Mouse (Mus musculus) stomach, embryonic 15.5 days (tissue): ENCODE measurements around the gene Arcn1. TPM values are rescaled to one million over a fixed set of nuclear protein-coding genes. Genes with fewer than 3 reads are reported as not detected.

Experiments
- ATAC-seq: fragments of 200-750 bp; cut with Nextera tagmentation; 2 replicates; pipeline ENCODE4 v1.8.0; 2017; ENCODE audit warnings: low read depth, moderate number of reproducible peaks, moderate TSS enrichment; ENCODE audit not compliant: insufficient read depth, low FRiP score
- H3K27ac ChIP-seq: fragments of 300-500 bp; sonication (generic); 2 replicates; pipeline ENCODE4 v1.5.1; 2015; ENCODE audit warnings: mild to moderate bottlenecking, inconsistent platforms
- H3K27me3 ChIP-seq: fragments of 300-500 bp; sonication (generic); replicated peaks from 2 replicates; pipeline ENCODE4 v1.6.1; 2015; ENCODE audit warnings: inconsistent platforms
- H3K36me3 ChIP-seq: fragments of 300-500 bp; sonication (generic); 2 replicates; pipeline ENCODE4 v1.6.1; 2015; ENCODE audit warnings: inconsistent platforms
- H3K4me1 ChIP-seq: fragments of 300-500 bp; sonication (generic); 2 replicates; pipeline ENCODE4 v1.6.1; 2015; ENCODE audit warnings: inconsistent platforms
- H3K4me2 ChIP-seq: fragments of 300-500 bp; sonication (generic); 2 replicates; pipeline ENCODE4 v1.6.1; 2015; ENCODE audit warnings: mild to moderate bottlenecking, inconsistent platforms
- H3K4me3 ChIP-seq: fragments of 300-500 bp; sonication (generic); replicated peaks from 2 replicates; pipeline ENCODE4 v1.5.1; 2015; ENCODE audit warnings: inconsistent platforms
- H3K9ac ChIP-seq: fragments of 300-500 bp; sonication (generic); 2 replicates; pipeline ENCODE4 v1.6.1; 2015; ENCODE audit warnings: inconsistent platforms
- H3K9me3 ChIP-seq: fragments of 300-500 bp; sonication (generic); 2 replicates; pipeline ENCODE4 v1.6.1; 2016; ENCODE audit warnings: inconsistent platforms
- WGBS: fragments of 180-500 bp; shearing (Covaris S2); methylation state at CpG from one replicate; pipeline ENCODE4 v1.1.7; 2015; 5-methylcytosine and 5-hydroxymethylcytosine counted together
- polyA plus RNA-seq: library from polyadenylated mRNA; unstranded; fragments of >200 nt; fragmentation: Nextera tagmentation; extraction: Ambion mirVana; gene quantifications from 2 replicates; pipeline ENCODE4 v1.2.1, GENCODE M21; 2015

Gene Arcn1
- 189 and 208 TPM in 2 replicates for polyA plus RNA-seq

DNA sequence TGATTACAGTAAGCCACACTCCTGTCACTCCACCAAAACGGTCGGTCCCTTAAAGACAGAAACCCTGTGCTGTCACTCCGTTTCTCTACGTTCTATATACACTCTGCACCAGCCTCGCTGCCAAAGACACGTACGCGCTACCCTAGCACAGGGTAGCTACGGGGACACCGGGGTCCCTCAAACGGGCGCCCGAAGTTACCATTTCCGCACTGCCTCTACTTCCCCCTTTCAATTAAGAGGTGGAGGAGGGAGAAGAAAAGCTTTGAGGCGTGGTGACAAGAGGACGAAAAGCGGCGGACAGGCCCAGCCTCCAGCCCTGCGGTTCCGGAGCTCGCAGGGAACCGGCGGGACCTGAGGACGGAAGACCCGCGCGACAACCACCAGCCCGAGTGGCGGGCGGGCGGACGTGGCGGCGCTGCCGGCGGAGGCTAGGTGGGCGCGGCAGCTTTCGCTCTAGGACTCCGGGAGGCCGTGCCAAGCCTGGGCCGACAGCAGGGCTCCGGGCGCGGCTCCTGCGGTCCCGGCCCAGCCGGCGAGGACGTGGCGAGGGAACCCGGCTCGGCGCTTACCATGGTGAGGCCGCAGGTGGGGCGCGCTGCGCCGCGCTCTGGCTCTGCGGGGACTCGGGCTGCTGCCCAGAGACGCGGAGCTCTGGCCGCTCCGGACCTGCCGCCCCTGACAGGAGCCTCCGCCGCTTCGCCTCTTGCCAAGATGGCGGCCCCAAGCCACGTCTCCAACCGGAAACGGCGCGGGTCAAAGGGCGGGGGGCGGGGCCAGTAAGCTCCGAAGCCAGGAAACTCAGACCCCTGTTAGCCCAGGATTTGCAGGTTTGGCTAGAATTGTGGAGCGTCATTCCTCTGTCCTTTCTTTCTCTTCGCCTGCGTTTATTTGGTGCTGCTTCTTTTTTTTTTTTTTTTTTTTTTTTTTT is at the start of gene Arcn1, which contains the start of gene Ift46:
TSS of gene Arcn1 (minus strand) at position 745 of the 928 bp plus-strand sequence.
TSS of gene Ift46 (plus strand) at position 808 of the 928 bp plus-strand sequence.
- Histone ChIP-seq H3K4me2 (peak within 1 kb of the TSS; percentile 73), H3K4me3 (peak within 1 kb of the TSS; percentile 97), H3K4me1 (peaks cover 8% of the 10 kb centered on the region), H3K9ac (peak within 1 kb of the TSS; percentile 98), H3K9me3 (no peaks in the 10 kb centered on the region), H3K27me3 (no peaks in the 10 kb centered on the region), H3K36me3 (no peaks in the 10 kb centered on the region), H3K27ac (peak within 1 kb of the TSS; percentile 98)
- peak; percentile 90 for ATAC-seq
- WGBS = under 1% methylated on average over 79 of the region's 82 CpGs

- Histone ChIP-seq H3K27me3 (no peaks in the 10 kb centered on the region), H3K4me1 (no peaks in the 10 kb centered on the region), H3K4me2 (no peak overlapping the region), H3K4me3 (no peak overlapping the region), H3K9me3 (no peaks in the 10 kb centered on the region), H3K9ac (no peak overlapping the region), H3K27ac (no peak overlapping the region), H3K36me3 (peaks cover 81% of the 10 kb centered on the region)
- WGBS = 92% methylated on average over 8 of the region's 8 CpGs
- no peak for ATAC-seq
Measured at GRCm38 (mm10) chr9:44814179-44814578, 46.5 kb upstream of the Arcn1 start.

- Histone ChIP-seq H3K9me3 (no peaks in the 10 kb centered on the region), H3K9ac (no peak overlapping the region), H3K36me3 (peaks cover 81% of the 10 kb centered on the region), H3K4me1 (no peaks in the 10 kb centered on the region), H3K4me2 (no peak overlapping the region), H3K27me3 (no peaks in the 10 kb centered on the region), H3K27ac (no peak overlapping the region), H3K4me3 (no peak overlapping the region)
- ATAC-seq = no peak
- 87% methylated on average over 10 of the region's 10 CpGs for WGBS
Measured at GRCm38 (mm10) chr9:44810316-44810715, 42.7 kb upstream of the Arcn1 start.

- Histone ChIP-seq H3K4me2 (no peak overlapping the region), H3K4me1 (no peaks in the 10 kb centered on the region), H3K36me3 (peaks cover 57% of the 10 kb centered on the region), H3K27me3 (no peaks in the 10 kb centered on the region), H3K4me3 (no peak overlapping the region), H3K9ac (no peak overlapping the region), H3K27ac (no peak overlapping the region), H3K9me3 (no peaks in the 10 kb centered on the region)
- ATAC-seq = no peak
- WGBS = 92% methylated on average over 10 of the region's 10 CpGs
Measured at GRCm38 (mm10) chr9:44807778-44808177, 40.1 kb upstream of the Arcn1 start.

- no peaks in the 10 kb centered on the region for H3K9me3 ChIP-seq
- H3K27ac ChIP-seq = no peak overlapping the region
- H3K9ac ChIP-seq = no peak overlapping the region
- no peak overlapping the region for H3K4me3 ChIP-seq
- H3K36me3 ChIP-seq = peaks cover 53% of the 10 kb centered on the region
- no peaks in the 10 kb centered on the region for H3K27me3 ChIP-seq
- no peak for ATAC-seq
- no peaks in the 10 kb centered on the region for H3K4me1 ChIP-seq
- H3K4me2 ChIP-seq = no peak overlapping the region
- WGBS = 66% methylated on average over 5 of the region's 5 CpGs
Measured at GRCm38 (mm10) chr9:44807141-44807540, 39.5 kb upstream of the Arcn1 start.

DNA sequence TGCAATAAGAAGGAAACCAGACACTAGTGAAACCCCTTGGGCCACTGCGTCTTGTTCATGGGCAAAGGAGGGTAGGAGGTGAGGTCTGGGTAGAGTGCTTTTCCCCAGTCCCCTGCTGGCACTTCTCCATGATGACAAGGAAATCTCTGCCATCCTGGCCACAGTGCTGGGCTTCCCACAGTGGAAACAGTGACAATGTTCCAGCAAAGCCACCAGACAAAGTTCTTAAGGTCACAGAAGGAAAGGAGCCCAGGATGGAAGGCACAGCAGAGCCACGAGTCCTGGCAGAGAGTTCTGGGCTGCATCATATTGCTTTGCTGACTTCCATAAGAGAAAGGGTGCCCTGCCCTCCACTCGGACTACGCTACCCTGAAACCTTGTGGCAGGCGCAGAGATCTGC is 37.9 kb upstream of the Arcn1 start:
- Histone ChIP-seq H3K27ac (no peak overlapping the region), H3K4me1 (no peaks in the 10 kb centered on the region), H3K36me3 (peaks cover 43% of the 10 kb centered on the region), H3K27me3 (no peaks in the 10 kb centered on the region), H3K9me3 (no peaks in the 10 kb centered on the region), H3K9ac (no peak overlapping the region), H3K4me2 (no peak overlapping the region), H3K4me3 (no peak overlapping the region)
- ATAC-seq = no peak
- WGBS = 91% methylated on average over 5 of the region's 5 CpGs

GRCm38 (mm10) chr9:44804678-44805077 is 37.0 kb upstream of the Arcn1 start:
- WGBS = 87% methylated on average over 10 of the region's 10 CpGs
- Histone ChIP-seq H3K4me1 (no peaks in the 10 kb centered on the region; the same call in 1 of the 2 replicates), H3K9ac (no peak overlapping the region), H3K4me2 (no peak overlapping the region), H3K4me3 (no peak overlapping the region), H3K36me3 (peaks cover 34% of the 10 kb centered on the region), H3K27me3 (no peaks in the 10 kb centered on the region), H3K9me3 (no peaks in the 10 kb centered on the region), H3K27ac (no peak overlapping the region)
- no peak for ATAC-seq

GRCm38 (mm10) chr9:44802808-44803450 is 35.3 kb upstream of the Arcn1 start, which contains the start of gene Ttc36:
TSS of gene Ttc36 (minus strand) at chr9:44803072.
- Histone ChIP-seq H3K27ac (no peak within 1 kb of the TSS), H3K9ac (no peak within 1 kb of the TSS), H3K4me3 (no peak within 1 kb of the TSS), H3K4me1 (peaks cover 11% of the 10 kb centered on the region; the same call in 1 of the 2 replicates), H3K27me3 (0 out of 2 replicates have a peak, but pooled peaks cover 3% of the 10 kb centered on the region), H3K36me3 (peaks cover 18% of the 10 kb centered on the region), H3K4me2 (no peak within 1 kb of the TSS), H3K9me3 (no peaks in the 10 kb centered on the region)
- WGBS = 47% methylated on average over 4 of the region's 4 CpGs
- no peak for ATAC-seq

DNA sequence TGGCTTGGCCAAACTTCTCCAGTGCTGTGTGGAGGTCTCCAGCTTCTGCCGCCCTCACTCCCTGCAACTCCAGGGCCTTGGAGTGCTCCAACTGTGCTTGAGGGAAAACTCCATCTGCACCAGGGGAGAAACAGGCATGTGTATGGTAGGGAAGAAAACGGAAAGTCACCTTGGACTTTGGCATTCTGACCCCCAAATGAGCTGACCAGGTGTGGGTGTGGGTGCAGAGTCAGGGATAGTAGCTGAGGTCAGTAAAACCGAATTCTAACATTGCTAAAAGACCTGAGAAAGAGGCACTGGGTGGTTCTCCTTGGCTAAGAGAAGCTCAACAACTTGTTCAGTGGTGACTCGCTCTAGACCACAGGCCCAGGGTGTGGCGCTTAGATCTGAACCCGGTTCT is 34.0 kb upstream of the Arcn1 start:
- ATAC-seq = no peak
- Histone ChIP-seq H3K27me3 (0 out of 2 replicates have a peak, but pooled peaks cover 3% of the 10 kb centered on the region), H3K4me3 (no peak overlapping the region), H3K4me1 (peaks cover 11% of the 10 kb centered on the region; the same call in 1 of the 2 replicates), H3K36me3 (peaks cover 8% of the 10 kb centered on the region), H3K27ac (no peak overlapping the region), H3K9ac (no peak overlapping the region), H3K4me2 (no peak overlapping the region), H3K9me3 (no peaks in the 10 kb centered on the region)
- 65% methylated on average over 6 of the region's 6 CpGs for WGBS

DNA sequence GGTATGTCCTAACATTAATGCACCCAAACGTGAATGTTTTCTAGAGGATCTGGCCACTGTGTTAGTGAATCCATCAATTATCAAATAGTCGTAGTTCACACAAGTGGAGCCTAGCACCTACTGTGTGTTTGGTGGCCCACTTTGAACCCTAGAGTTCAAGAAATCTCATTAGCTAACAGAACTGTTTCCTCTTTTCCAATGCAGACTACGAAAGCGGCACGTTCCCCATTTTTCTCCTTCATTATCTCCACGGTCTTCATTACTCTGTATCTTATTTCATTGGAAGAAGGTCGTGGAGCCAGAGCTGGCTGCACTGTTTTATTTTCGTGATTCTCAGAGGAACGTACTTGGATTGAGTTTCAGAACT is 32.3 kb upstream of the Arcn1 start:
- Histone ChIP-seq H3K9me3 (no peaks in the 10 kb centered on the region), H3K27me3 (0 out of 2 replicates have a peak, but pooled peaks cover 3% of the 10 kb centered on the region), H3K4me3 (peak overlapping the region; percentile 57), H3K4me1 (peaks cover 11% of the 10 kb centered on the region; the same call in 1 of the 2 replicates), H3K9ac (0 out of 2 replicates have a peak overlapping the region, but pooled peaks have one; percentile 38), H3K36me3 (no peaks in the 10 kb centered on the region; the same call in 1 of the 2 replicates), H3K27ac (no peak overlapping the region), H3K4me2 (peak overlapping the region; percentile 99)
- no peak for ATAC-seq
- 34% methylated on average over 9 of the region's 9 CpGs for WGBS

- Histone ChIP-seq H3K36me3 (no peaks in the 10 kb centered on the region), H3K4me3 (peak within 1 kb of the TSS; percentile 57), H3K9ac (peak within 1 kb of the TSS; percentile 38; the same call in 1 of the 2 replicates), H3K4me2 (peak within 1 kb of the TSS; percentile 99), H3K4me1 (peaks cover 11% of the 10 kb centered on the region; the same call in 1 of the 2 replicates), H3K9me3 (no peaks in the 10 kb centered on the region), H3K27ac (peak within 1 kb of the TSS; percentile 80), H3K27me3 (0 out of 2 replicates have a peak, but pooled peaks cover 3% of the 10 kb centered on the region)
- peak; percentile 96 for ATAC-seq
- under 1% methylated on average over 75 of the region's 75 CpGs for WGBS
Measured at GRCm38 (mm10) chr9:44799102-44799957, 31.7 kb upstream of the Arcn1 start, which contains the start of gene Tmem25. TSS of gene Tmem25 (minus strand) at chr9:44799307.
